Mouse (Mus musculus) right cerebral cortex, adult 18-20 months (tissue): Measurements from ENCODE around the gene Mettl26.
"Not testable (repeated sequence)": the region's sequence is repeated elsewhere in the genome, so short reads cannot be mapped to it uniquely, and the experiment has no call there.

Experiments used
- DNase-seq: peaks from one replicate; pipeline ENCODE4 v3.0.0; 2022; ENCODE audit warnings: mixed read lengths

The Mettl26 gene

DNA sequence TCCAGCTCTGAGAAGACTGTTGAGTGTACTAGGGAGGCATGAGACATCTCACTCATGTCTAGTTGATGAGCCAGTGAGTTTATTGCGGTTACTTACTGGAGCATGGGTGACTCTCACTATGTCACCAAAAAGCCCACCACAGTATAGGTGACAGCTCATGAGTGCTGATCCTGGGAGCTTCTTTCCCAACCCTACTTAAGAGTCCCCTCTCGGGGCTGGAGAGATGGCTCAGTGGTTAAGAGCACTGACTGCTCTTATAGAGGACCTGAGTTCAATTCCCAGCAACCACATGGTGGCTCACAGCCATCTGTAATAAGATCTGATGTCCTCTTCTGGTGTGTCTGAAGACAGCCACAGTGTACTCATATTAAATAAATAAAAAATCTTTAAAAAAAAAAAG, 4.9 kb upstream of the Mettl26 start:
- DNase-seq: no peak

DNA sequence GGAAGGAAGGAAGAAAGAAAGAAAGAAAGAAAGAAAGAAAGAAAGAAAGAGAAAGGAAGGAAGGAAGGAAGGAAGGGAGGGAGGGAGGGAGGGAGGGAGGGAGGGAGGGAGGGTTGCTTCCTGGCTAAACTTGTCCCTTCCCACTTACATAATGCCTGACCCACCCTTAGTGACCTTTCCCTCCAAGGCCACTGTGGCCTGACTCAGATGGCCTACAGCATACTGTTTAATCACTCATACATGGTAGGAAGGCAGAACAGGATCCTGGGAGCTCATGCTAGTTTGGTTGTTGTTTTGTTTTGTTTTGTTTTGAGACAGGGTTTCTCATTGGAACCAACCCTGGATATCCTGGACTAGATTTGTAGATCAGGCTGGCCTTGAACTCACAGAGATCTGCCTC, 3.3 kb upstream of the Mettl26 start:
- not testable (repeated sequence) for DNase-seq

DNA sequence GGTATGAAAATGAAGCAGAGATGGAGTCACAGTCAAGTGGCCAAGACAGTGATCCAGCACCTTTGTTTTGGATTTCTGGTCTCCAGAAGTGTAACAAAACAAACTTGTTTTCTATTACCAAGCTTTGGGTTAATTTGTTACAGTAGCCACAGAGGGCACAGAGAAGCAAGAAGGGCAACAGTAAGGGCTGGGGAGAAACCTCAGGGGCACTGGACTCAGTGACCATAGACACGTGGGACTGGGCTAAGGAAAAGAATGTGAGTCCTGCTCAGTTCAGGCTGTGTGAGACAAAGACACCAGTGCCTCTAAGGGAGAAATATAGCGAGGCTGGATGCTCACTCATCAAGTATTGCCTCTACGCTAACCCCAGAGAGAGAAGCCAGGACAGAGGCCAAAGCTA, 2.2 kb upstream of the Mettl26 start:
- DNase-seq: no peak

DNA sequence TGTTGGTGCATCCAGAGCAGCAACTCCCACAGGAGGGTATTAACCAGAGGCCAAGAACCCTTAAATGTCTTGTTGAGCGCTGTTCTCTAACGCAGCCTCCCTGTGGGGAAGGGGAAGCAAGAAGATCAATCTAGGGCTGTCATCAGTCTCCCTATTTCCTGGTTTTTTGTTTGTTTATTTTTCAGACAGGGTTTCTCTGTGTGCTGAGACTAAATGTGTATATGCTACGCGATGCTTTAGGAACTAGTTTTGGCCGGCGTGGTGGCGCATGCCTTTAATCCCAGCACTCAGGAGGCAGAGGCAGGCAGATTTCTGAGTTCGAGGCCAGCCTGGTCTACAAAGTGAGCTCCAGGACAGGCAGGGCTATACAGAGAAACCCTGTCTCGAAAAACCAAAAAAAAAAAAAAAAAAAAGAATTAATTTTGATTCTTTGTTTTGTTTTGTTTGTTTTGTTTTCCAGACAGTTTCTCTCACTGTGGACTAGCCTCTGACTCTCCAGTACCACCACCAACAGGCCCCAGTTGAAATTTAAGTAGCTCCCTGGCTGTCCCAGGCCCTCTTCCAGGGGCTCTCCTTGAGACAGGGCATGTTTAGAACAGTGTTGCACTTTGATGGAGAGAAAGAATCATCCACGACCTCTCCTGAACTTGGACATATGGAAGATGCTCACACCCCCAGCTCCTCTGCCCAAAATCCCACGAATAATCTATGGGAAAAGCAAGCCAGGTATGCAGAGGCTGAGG, 1.3 kb upstream of the Mettl26 start:
- DNase-seq: no peak

DNA sequence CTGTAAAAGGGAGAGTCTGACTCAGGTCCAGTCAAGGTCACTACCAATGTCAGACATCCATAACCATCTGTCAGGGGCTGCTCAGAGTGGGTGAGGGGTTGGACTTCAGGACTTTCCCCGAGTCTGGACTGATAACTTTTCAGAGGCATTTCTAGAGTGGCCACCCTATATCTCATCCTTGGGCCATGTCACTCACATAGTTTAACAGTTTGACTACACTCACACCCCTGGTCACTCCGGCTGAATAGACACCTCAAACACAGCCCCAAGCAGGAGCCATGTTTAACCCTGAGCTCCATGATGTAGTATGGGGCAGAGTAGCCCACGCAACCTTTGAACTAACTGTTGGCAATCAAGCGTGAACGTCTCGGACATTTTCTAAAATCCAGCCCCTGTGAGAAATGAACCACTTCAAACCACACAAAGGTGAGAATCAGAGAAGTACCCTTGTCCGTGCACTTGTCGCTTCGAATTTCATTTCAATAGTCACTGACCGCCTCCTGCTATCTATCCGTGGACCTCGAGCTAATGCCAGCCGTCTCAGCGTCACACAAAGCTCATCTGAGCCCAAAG, 640 bp upstream of the Mettl26 start:
- DNase-seq: no peak

DNA sequence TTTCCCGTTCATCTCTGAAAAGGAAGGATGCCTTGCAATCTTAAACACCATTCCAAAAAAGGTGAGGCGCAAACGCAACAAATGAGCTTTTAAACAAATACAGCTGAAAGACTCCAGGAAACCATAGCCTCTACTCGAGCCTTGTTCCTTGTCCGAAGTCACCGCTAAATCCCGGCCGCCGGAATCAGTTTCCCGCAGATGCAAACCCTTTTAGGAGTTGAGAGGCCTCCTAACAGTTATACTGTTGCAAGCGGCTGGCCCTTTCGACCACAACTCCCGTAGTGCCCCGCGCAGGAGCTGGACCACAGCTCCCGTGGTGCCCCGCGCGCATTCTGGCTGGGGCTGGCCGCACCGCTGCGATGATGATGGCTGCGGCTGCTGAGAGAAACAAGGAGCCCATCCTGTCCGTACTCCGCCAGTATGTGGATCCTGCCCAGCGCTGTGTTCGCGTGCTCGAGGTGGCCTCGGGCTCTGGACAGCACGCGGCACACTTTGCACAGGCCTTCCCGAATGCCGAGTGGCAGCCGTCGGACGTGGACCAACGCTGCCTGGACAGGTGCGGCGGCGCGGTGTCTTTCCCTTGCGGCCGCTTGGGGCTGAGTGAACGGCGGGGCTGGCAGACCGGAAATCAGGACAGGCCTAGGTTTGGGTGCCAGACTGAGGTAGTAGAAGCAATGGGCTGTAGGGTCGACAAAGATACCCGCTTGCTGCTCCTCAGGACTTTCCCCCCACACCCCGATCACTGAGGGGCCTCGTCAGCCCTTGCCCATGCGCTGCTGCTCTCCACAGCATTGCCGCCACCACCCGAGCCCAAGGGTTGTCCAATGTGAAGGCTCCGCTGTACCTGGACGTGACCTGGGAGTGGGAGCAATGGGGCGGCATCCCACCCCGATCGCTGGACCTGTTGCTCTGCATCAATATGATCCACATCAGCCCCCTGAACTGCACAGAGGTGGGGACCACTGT, 580 bp downstream of the Mettl26 start:
- DNase-seq: peak; percentile 94

DNA sequence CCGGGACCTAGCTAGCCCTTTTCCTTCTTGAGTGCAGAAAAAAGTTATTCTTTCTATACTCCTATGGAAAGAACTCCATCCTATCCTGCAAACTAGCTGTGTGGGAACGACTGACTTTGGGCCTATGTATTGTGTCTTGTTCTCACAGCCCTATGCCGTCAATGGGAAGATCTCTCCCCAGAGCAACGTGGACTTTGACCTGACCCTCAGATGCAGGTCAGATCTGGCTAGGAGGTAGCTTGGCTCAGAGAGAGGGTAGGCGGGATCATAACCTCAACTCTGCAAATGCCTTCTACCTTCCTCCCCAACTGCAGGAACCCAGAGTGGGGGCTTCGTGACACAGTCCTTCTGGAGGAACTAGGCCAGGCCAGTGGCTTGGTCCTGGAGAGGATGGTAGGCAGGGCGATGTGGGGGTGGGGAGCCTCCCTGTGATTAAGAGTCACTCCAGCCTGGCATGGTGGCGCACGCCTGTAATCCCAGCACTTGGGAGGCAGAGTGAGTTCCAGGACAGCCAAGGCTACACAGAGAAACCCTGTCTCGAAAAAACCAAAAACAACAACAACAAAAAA, 1.6 kb downstream of the Mettl26 start:
- DNase-seq: no peak

DNA sequence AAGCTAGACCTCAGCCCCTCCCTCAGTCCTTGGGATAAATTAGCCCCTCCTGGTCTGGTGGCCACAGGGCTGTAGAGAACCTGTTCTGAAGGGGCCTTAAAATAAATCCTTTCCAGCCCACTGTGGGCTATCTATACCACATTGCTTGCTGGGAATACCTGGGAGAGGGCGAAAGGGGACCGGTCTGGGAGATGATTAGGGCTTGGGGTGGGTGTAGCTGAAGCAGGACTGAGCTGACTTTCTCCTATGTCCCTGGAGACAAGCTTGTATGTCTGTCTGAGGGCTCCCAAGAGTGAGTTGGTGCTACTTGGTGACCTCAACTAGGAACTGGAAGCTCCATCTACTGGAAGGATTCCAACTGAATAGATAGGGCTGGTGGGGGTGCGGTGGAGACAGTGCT, 2.2 kb downstream of the Mettl26 start:
- DNase-seq: no peak

DNA sequence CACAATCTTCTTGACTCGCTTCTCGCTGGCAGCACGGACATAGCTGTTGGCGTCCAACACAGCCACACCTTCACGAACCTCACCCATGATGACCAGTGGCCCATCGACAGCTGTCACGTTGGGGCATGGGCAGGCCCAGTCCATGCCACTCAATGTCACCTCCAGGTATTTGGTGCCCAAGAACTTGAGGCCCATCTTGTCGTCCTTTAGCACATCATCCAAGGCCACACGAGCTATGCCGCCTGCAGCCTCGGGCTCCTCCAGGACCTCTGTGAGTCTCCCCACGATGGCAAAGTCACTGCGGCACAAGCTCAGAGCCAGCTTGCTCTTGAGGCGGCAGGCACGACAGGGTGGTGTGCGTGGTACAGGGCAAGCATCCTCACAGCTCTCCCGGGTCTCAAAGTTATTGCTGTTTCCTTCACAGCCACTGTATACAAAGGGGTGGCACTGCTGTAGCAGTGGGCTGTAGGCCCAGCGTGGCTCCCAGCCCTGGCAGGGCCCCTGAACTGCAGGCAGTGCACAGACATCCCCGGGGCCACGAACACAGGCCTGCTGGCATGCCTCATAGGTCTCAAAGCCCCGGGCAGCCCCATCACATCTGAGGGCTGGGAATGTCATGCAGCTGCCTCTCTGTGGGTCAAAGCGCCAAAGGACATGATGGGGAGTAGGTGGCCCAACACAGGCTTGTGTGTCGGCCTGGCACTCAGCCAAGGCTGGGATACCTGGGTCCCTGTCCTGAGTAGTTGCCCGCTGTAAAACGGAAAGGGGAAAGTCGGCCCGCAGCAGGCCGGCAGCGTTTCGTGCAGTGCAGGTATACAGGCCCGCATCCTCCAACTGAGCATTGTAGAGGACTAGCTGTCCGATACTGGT, 3.1 kb downstream of the Mettl26 start:
- DNase-seq: no peak

DNA sequence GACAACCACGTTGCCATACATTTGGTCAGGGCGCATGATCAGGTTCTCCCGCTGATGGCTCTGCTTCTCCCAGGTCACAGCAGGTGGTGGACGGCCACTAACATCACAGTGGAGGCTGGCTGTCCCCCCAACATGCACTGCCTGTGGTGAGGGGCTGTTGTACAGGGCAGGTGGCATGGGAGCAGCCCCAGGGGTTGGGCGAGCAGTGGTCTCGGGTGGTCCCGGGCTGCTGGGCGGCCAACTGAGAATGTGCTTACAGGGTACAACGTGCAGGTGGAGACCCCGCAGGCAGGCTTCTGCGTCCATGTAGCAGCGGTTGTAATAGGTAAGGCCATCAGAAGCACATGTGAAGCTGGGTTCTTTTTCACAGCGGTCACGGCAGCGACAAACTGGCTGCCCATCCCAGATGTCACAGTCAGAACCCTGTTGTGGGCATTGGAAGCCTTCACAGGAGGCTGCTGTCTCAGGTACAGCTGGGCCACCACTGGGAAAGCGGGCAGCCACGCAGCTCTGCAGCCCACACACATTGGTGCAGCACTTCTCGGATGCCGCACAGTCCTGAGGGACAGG, 3.8 kb downstream of the Mettl26 start:
- DNase-seq: no peak

DNA sequence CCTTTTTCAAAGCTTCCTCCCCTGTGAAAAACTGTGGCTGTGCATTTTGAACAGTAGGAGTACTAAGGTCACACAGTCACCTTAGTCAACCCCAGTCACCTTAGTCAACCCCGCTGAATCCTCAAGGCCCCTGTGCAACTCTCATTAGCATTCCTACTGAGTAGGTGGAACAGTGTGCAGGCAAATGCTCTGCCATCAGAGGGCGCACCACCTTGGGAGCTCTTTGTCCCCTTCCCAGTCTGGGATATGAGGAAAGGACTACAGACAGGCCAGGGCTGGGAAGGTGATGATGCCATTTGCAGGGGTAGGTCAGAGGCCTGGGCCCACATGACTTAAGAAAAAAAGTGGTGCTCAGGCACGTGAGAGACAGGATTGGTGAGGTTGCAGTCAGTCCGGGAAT, 4.4 kb downstream of the Mettl26 start:
- DNase-seq: peak; percentile 53

DNA sequence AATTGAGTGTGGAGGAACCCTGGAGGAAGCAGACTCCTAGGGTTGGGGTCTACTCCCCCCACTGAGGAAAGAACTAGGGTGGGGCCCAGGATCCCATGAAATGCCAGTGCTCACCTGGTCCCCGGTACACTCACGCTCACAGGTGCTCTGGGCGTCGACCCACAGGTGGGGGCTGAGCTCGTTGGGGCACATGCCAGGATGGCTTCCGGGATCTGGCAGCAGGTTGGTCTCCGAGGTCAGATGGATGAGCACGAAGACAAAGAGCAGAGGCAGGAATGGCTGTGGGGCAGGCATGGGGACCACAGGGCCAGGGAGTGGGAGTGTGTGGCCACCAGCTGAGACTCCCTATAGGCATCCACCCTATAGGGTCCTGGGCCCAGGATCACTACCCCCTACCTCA, 4.9 kb downstream of the Mettl26 start:
- no peak for DNase-seq

DNA sequence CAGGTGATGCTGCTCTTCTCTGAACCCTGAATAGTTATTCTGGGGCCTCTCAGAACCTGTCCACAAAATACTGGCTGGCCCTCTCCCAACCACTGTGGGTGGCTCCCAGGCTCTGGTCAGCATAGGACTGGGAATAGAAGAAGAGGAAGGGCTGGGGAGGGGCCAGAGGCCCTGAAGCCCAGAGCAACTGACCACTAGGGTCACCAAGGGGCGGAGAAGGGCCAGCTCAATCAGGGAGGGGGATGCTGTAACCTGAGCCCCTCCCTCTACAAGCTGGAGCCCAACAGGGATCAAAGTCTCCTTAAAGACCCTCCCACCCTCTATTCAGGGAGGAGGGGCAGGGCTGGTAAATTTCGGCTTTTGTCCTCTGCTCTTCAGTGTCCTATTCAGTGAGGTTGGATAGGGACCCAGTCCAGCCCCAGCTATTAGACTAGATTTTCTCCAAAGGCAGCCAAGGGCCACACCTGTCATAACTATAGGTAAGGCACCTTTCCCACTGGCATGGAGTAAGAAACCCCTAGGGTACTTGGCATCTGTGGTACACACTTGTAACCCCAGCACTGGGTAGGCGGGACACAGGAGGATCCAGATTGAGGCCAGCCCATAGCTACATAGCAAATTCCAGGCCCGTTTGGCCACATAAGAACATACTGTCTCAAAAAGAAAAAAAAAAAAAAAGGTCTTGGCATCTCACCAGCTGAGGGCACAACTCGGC, 5.5 kb downstream of the Mettl26 start, which contains the start of gene Wfikkn1:
Gene Wfikkn1, minus strand, starts transcription at position 663 of the 715 bp plus-strand sequence.
- no peak for DNase-seq

DNA sequence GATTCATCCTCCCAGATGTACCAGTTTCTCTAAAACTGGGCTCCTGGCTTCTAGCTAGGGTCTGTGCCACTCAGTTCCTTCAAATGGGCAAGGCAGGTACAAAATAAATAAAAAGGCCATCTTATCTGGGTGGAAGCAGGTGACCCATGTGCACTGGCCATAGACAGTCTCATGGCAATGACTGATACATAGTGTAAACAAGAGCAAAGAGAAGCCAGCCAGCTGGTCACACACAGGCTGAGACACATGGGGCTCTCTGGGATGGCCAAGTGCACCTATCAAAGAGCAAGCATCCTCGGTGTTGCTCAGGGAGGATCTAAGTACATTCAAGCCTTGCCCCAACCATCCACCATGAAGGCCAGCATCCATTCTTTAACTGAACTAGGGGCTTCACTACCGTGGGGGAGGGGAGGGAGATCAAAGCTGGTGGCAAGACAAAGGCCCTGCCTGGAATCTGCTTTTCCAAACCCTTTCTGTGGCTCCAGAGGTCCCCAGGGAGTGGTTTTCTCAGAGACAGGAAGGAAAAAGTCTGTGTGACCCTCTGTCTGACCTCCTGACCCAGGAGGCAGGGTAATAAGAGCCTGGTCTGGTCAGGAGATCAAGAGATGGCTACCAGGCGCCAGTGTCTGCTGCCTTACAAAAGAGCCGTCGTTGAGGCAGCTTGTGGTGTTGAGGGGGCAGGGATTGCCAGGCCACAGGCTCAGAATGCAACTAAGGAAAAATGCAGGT, 6.2 kb downstream of the Mettl26 start:
- no peak for DNase-seq

DNA sequence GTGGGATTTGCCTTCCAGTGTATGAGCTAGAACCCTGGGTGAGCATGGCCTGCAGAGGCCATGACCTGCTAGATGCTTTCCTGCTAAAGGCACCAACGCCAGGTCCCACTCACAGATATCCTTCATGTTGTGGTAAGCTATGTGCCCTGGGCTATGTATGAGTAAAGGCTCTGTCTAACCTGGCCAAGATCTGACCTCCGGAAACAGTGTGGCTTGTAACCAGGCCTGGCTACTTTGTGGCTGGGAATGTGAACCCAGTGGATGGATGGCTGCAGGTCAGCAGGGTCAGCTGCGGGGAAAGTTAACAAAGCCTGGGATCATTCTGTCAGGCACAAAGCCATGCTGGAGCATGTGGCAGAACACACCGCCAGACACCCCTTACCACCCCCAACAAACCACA, 6.8 kb downstream of the Mettl26 start:
- no peak for DNase-seq

DNA sequence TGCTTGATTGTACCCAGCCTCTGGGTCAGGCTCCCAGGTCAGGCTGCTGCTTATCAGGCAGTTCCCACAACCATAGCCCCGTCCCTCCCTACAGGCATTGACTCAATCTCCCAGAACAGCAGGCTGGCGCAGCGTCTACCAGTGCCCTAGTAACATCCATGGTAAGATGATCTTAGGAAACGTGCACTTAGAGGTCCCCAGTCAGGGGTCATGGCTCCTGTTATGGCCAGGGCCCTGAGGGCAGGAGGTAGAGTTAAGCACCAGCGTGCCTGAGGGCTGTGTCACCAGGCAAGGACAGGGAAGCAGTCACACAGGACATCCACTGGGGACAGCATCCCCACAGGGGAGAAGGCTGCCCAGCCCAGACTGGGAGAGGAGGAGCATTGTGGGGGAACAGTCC, 7.4 kb downstream of the Mettl26 start:
- no peak for DNase-seq

DNA sequence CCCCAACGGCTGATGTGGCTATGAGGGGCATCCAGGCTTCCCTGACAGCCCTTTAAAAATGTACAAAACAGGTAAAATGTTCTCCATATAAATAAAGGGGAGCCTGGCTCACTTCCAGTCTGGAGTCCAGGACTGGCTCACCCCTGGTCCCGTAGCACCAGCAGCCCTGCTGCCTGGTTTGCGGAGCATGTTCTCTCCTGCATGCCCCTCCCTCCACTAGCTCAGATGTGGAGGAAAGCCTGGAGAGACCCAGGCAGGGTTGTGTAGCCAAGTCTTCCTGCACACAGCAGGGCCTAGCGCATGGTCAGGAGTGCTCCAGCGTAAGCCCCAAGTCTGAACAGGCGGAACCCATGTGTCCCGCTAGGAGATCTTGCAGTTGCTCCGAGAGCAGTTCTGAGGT, 8.4 kb downstream of the Mettl26 start:
- no peak for DNase-seq

DNA sequence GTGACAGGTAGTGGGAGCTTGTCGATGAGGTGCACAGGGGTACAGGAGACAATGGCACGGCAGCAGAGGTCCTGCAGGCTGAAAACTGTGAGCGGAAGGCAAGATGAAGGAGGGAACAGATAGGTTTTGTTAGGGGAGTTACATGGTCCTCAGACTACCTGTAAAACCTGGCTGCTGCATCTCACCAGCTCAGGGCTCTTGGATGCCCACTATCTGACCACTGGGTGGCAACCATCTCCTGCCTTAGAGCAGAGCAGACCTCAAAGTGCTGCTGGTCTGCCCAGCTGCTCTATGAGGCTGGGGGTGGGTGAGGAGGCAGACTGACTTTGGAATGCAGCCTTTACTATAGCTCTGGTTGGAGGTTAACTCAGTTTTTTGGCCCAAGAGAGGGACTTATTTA, 8.9 kb downstream of the Mettl26 start:
- DNase-seq: no peak

DNA sequence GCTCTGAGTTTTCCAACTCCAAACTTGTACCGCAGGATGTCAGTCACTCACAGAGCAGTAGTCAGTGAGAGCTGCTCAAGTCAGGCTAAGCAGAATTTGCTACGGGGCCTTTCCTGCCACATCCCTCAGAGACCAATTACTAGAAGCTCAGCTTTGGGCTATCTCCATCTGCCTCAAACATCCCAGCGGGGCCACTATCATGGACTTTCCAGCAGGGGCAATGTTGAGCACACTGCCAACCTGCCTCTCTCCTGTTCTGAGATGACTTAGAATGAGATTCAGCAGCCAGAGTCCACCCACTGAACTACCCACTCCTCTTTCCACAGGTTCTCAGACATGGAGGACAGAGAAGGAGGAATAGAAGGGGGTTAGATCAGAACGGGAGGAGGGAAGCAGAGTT, 10.8 kb downstream of the Mettl26 start:
- DNase-seq: no peak

DNA sequence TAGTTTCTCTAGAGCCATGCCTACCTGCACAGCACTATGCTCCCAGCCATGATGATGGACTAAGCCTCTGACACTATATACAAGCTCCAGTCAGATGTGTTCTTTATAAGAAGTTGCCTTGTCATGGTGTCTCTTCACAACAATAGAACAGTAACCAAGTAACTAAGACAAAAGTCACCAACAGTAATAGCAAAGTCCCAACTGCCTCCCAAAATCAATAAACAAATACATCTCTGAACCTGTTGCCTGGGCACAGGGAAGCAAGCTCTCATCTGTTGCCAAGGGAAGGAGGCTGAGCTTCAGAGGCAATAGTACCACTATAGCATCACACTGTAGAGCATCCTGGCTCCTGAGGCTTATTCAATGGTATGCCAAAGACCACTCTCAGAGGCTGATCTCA, 11.9 kb downstream of the Mettl26 start:
- no peak for DNase-seq

DNA sequence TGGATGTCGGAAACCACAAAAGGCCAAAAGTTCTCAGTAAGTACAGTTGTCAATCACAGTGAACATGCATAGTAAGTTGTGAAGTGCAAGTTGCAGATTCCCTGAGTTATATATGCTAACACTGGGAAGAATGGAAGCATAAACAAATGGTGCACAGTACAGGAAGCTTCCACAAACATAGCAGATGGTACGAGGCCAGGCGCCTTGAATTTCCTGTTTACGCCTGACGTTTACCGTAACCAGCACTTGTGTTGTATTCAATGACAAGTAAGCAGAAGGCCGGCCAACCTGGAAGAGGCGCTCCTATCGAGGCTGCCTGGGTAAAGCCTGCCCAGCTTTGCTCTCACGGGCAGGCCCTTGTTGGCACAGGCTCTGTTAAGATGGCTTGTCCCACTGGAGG, 12.6 kb downstream of the Mettl26 start:
- DNase-seq: no peak
